Mouse (Mus musculus): ENCODE measurements at regions not wholly inside any gene's neighbourhood (a gene's known extent, or its start where the extent isn't known, plus 50 kb on each side); places are given as distances from the start of the nearest gene placed in this dataset.

- H3K27me3 ChIP-seq (ENCODE audit: control insufficient read depth, insufficient read depth, low read length) = no peaks in the 10 kb centered on the region
- no peak overlapping the region for H3K9ac ChIP-seq (ENCODE audit: low read length)
- no peak for ATAC-seq (ENCODE audit: low FRiP score, low TSS enrichment)
- H3K9me3 ChIP-seq (ENCODE audit: control insufficient read depth, low read length) = no peaks in the 10 kb centered on the region
- no peak overlapping the region for H3K4me2 ChIP-seq (replicated peaks; ENCODE audit: low read depth)
- no peak for TF ChIP-seq EP300 (optimal IDR thresholded peaks at IDR 0.05)
- peak; percentile 38 for TF ChIP-seq CTCF (IDR thresholded peaks at IDR 0.05; ENCODE audit: low read depth)
- no peaks in the 10 kb centered on the region for H3K4me1 ChIP-seq (replicated peaks; ENCODE audit: control insufficient read depth, insufficient read depth)
- DNase-seq (ENCODE audit: low spot score) = no peak
- H3K4me3 ChIP-seq (ENCODE audit: low read depth, low read length) = no peak overlapping the region
- H3K27ac ChIP-seq (replicated peaks) = no peak overlapping the region
- no peaks in the 10 kb centered on the region for H3K36me3 ChIP-seq (ENCODE audit: control insufficient read depth, insufficient read depth, low read length)
- WGBS = 42% methylated on average over 14 of the region's 14 CpGs
Measured at GRCm38 (mm10) chr2:179370882-179371546, 71.2 kb upstream of the Cdh4 start.

GRCm38 (mm10) chr2:179371553-179371952, 70.7 kb upstream of the Cdh4 start:
- Histone ChIP-seq H3K27me3 (ENCODE audit: control insufficient read depth, insufficient read depth, low read length) (no peaks in the 10 kb centered on the region), H3K4me3 (ENCODE audit: low read depth, low read length) (no peak overlapping the region), H3K4me2 (replicated peaks; ENCODE audit: low read depth) (no peak overlapping the region), H3K36me3 (ENCODE audit: control insufficient read depth, insufficient read depth, low read length) (no peaks in the 10 kb centered on the region), H3K9ac (ENCODE audit: low read length) (no peak overlapping the region), H3K9me3 (ENCODE audit: control insufficient read depth, low read length) (no peaks in the 10 kb centered on the region), H3K4me1 (replicated peaks; ENCODE audit: control insufficient read depth, insufficient read depth) (no peaks in the 10 kb centered on the region), H3K27ac (replicated peaks) (no peak overlapping the region)
- ATAC-seq (ENCODE audit: low FRiP score, low TSS enrichment) (no peak), DNase-seq (ENCODE audit: low spot score) (no peak)
- TF ChIP-seq EP300 (optimal IDR thresholded peaks at IDR 0.05) (no peak), CTCF (IDR thresholded peaks at IDR 0.05; ENCODE audit: low read depth) (no peak)
- WGBS = 39% methylated on average over 7 of the region's 7 CpGs

GRCm38 (mm10) chr2:179379691-179380443, 62.4 kb upstream of the Cdh4 start:
- Histone ChIP-seq H3K27me3 (ENCODE audit: control insufficient read depth, insufficient read depth, low read length) (no peaks in the 10 kb centered on the region), H3K36me3 (ENCODE audit: control insufficient read depth, insufficient read depth, low read length) (no peaks in the 10 kb centered on the region), H3K4me2 (replicated peaks; ENCODE audit: low read depth) (no peak overlapping the region), H3K27ac (replicated peaks) (no peak overlapping the region), H3K9ac (ENCODE audit: low read length) (no peak overlapping the region), H3K4me1 (replicated peaks; ENCODE audit: control insufficient read depth, insufficient read depth) (no peaks in the 10 kb centered on the region), H3K9me3 (ENCODE audit: control insufficient read depth, low read length) (no peaks in the 10 kb centered on the region), H3K4me3 (ENCODE audit: low read depth, low read length) (no peak overlapping the region)
- DNase-seq (ENCODE audit: low spot score) (no peak), ATAC-seq (ENCODE audit: low FRiP score, low TSS enrichment) (no peak)
- 54% methylated on average over 11 of the region's 11 CpGs for WGBS
- TF ChIP-seq EP300 (optimal IDR thresholded peaks at IDR 0.05) (no peak), CTCF (IDR thresholded peaks at IDR 0.05; ENCODE audit: low read depth) (no peak)

- no peak overlapping the region for H3K4me2 ChIP-seq (replicated peaks; ENCODE audit: low read depth)
- no peaks in the 10 kb centered on the region for H3K4me1 ChIP-seq (replicated peaks; ENCODE audit: control insufficient read depth, insufficient read depth)
- WGBS = 35% methylated on average over 4 of the region's 4 CpGs
- no peaks in the 10 kb centered on the region for H3K9me3 ChIP-seq (ENCODE audit: control insufficient read depth, low read length)
- no peak overlapping the region for H3K4me3 ChIP-seq (ENCODE audit: low read depth, low read length)
- ATAC-seq (ENCODE audit: low FRiP score, low TSS enrichment) (no peak), DNase-seq (ENCODE audit: low spot score) (no peak)
- no peak overlapping the region for H3K27ac ChIP-seq (replicated peaks)
- TF ChIP-seq EP300 (optimal IDR thresholded peaks at IDR 0.05) (no peak), CTCF (IDR thresholded peaks at IDR 0.05; ENCODE audit: low read depth) (no peak)
- no peak overlapping the region for H3K9ac ChIP-seq (ENCODE audit: low read length)
- no peaks in the 10 kb centered on the region for H3K36me3 ChIP-seq (ENCODE audit: control insufficient read depth, insufficient read depth, low read length)
- H3K27me3 ChIP-seq (ENCODE audit: control insufficient read depth, insufficient read depth, low read length) = no peaks in the 10 kb centered on the region
Measured at GRCm38 (mm10) chr2:179380444-179380705, 61.9 kb upstream of the Cdh4 start.

GRCm38 (mm10) chr2:179381916-179382315, 60.3 kb upstream of the Cdh4 start:
- Histone ChIP-seq H3K9ac (ENCODE audit: low read length) (no peak overlapping the region), H3K9me3 (ENCODE audit: control insufficient read depth, low read length) (no peaks in the 10 kb centered on the region), H3K27me3 (ENCODE audit: control insufficient read depth, insufficient read depth, low read length) (no peaks in the 10 kb centered on the region), H3K4me1 (replicated peaks; ENCODE audit: control insufficient read depth, insufficient read depth) (no peaks in the 10 kb centered on the region), H3K4me3 (ENCODE audit: low read depth, low read length) (no peak overlapping the region), H3K27ac (replicated peaks) (no peak overlapping the region), H3K4me2 (replicated peaks; ENCODE audit: low read depth) (no peak overlapping the region), H3K36me3 (ENCODE audit: control insufficient read depth, insufficient read depth, low read length) (no peaks in the 10 kb centered on the region)
- ATAC-seq (ENCODE audit: low FRiP score, low TSS enrichment) (no peak), DNase-seq (ENCODE audit: low spot score) (no peak)
- WGBS = 93% methylated on average over 3 of the region's 3 CpGs
- TF ChIP-seq EP300 (optimal IDR thresholded peaks at IDR 0.05) = no peak
- no peak for TF ChIP-seq CTCF (IDR thresholded peaks at IDR 0.05; ENCODE audit: low read depth)

- H3K4me2 ChIP-seq (replicated peaks; ENCODE audit: low read depth) = no peak overlapping the region
- TF ChIP-seq EP300 (optimal IDR thresholded peaks at IDR 0.05) (no peak), CTCF (IDR thresholded peaks at IDR 0.05; ENCODE audit: low read depth) (no peak)
- no peak overlapping the region for H3K9ac ChIP-seq (ENCODE audit: low read length)
- WGBS = 74% methylated on average over 9 of the region's 9 CpGs
- no peaks in the 10 kb centered on the region for H3K4me1 ChIP-seq (replicated peaks; ENCODE audit: control insufficient read depth, insufficient read depth)
- no peak for DNase-seq (ENCODE audit: low spot score)
- no peaks in the 10 kb centered on the region for H3K36me3 ChIP-seq (ENCODE audit: control insufficient read depth, insufficient read depth, low read length)
- H3K4me3 ChIP-seq (ENCODE audit: low read depth, low read length) = no peak overlapping the region
- H3K27ac ChIP-seq (replicated peaks) = no peak overlapping the region
- no peak for ATAC-seq (ENCODE audit: low FRiP score, low TSS enrichment)
- no peaks in the 10 kb centered on the region for H3K9me3 ChIP-seq (ENCODE audit: control insufficient read depth, low read length)
- no peaks in the 10 kb centered on the region for H3K27me3 ChIP-seq (ENCODE audit: control insufficient read depth, insufficient read depth, low read length)
Measured at GRCm38 (mm10) chr2:179382594-179382993, 59.6 kb upstream of the Cdh4 start.
